Mouse (Mus musculus): ENCODE results near the gene Gm14862. TPM values are rescaled to one million over a fixed set of nuclear protein-coding genes. Genes with fewer than 3 reads are reported as not detected.

Gene Gm14862
- polyA plus RNA-seq, 1 experiment from 2014 or later, result not detected

DNA sequence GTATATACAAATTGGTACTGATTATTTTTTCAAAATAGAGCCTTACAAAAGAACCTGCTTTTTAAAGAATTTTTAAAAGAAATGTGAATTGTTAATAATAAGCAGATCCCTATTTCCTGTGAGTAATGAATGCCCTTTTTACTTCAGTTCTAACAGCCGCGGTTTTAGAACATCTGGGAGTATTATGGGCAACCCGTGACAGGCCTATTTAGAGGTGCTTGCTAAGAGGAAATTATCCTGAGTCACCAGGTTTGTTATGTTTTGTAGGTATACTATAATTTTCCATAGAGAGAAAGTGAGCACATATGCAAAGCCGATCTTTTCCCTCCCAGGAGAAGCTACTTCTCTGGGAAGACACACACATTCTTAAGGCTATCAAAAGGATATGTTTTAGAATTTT, 35.0 kb downstream of the Gm14862 start:
- no peaks in the 10 kb centered on the region for H3K9me3 ChIP-seq (replicated peaks)
- H3K4me3 ChIP-seq, result no peak overlapping the region
- no peak overlapping the region for H3K27ac ChIP-seq
- 75% methylated on average over 4 of the region's 4 CpGs for WGBS
- no peak for ATAC-seq (replicated peaks; ENCODE audit: insufficient number of reproducible peaks, insufficient read depth, low FRiP score, low read depth)
- no peaks in the 10 kb centered on the region for H3K36me3 ChIP-seq
- no peaks in the 10 kb centered on the region for H3K27me3 ChIP-seq
- no peaks in the 10 kb centered on the region for H3K4me1 ChIP-seq (replicated peaks)
- H3K4me2 ChIP-seq, result no peak overlapping the region
- no peak overlapping the region for H3K9ac ChIP-seq

GRCm38 (mm10) chrX:9221206-9221605, 35.5 kb downstream of the Gm14862 start:
- WGBS, result 26% methylated on average over 6 of the region's 6 CpGs
- Histone ChIP-seq H3K4me3 (no peak overlapping the region), H3K9ac (no peak overlapping the region), H3K27ac (no peak overlapping the region), H3K27me3 (no peaks in the 10 kb centered on the region), H3K36me3 (no peaks in the 10 kb centered on the region), H3K9me3 (replicated peaks) (no peaks in the 10 kb centered on the region), H3K4me1 (replicated peaks) (no peaks in the 10 kb centered on the region), H3K4me2 (no peak overlapping the region)
- no peak for ATAC-seq (replicated peaks; ENCODE audit: insufficient number of reproducible peaks, insufficient read depth, low FRiP score, low read depth)

- no peak overlapping the region for H3K4me2 ChIP-seq
- ATAC-seq (replicated peaks; ENCODE audit: insufficient number of reproducible peaks, insufficient read depth, low FRiP score, low read depth), result no peak
- no peak overlapping the region for H3K9ac ChIP-seq
- no peaks in the 10 kb centered on the region for H3K4me1 ChIP-seq (replicated peaks)
- no peak overlapping the region for H3K27ac ChIP-seq
- 80% methylated on average over 3 of the region's 3 CpGs for WGBS
- no peaks in the 10 kb centered on the region for H3K9me3 ChIP-seq (replicated peaks)
- H3K36me3 ChIP-seq, result no peaks in the 10 kb centered on the region
- H3K4me3 ChIP-seq, result no peak overlapping the region
- H3K27me3 ChIP-seq, result no peaks in the 10 kb centered on the region
Measured at GRCm38 (mm10) chrX:9219570-9219969, 37.1 kb downstream of the Gm14862 start.

DNA sequence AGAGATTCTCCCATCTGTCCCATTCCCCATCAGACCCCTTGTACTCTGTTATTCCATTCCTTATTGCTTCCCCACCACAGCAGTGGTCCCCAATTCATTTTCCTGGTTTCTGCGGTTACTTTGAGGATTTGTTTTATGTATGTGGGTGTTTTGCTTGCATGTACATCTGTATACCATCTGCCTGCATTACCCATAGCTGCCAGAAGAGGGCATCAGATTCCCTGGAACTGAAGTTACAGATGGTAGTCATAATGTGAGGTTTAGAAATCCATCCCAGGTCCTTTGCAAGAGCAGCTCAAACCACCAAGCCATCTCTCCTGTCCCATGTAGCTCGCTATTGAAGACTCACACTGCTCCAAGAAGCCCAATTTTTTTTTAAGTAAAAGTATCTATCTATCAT, 40.5 kb downstream of the Gm14862 start:
- Histone ChIP-seq H3K27ac (no peak overlapping the region), H3K4me3 (no peak overlapping the region), H3K4me1 (replicated peaks) (no peaks in the 10 kb centered on the region), H3K9ac (no peak overlapping the region), H3K36me3 (no peaks in the 10 kb centered on the region), H3K9me3 (replicated peaks) (no peaks in the 10 kb centered on the region), H3K4me2 (no peak overlapping the region), H3K27me3 (no peaks in the 10 kb centered on the region)
- ATAC-seq (replicated peaks; ENCODE audit: insufficient number of reproducible peaks, insufficient read depth, low FRiP score, low read depth), result no peak
- WGBS, result 84% methylated on average over 2 of the region's 2 CpGs

GRCm38 (mm10) chrX:9205121-9205520, 51.6 kb downstream of the Gm14862 start:
- H3K4me2 ChIP-seq, result no peak overlapping the region
- H3K9me3 ChIP-seq (replicated peaks), result no peaks in the 10 kb centered on the region
- WGBS, result 52% methylated on average over 2 of the region's 2 CpGs
- H3K4me1 ChIP-seq (replicated peaks), result peaks cover 5% of the 10 kb centered on the region; the same call in 1 of the 2 replicates
- H3K9ac ChIP-seq, result no peak overlapping the region
- H3K36me3 ChIP-seq, result no peaks in the 10 kb centered on the region
- no peak overlapping the region for H3K27ac ChIP-seq
- no peak overlapping the region for H3K4me3 ChIP-seq
- H3K27me3 ChIP-seq, result no peaks in the 10 kb centered on the region
- ATAC-seq (replicated peaks; ENCODE audit: insufficient number of reproducible peaks, insufficient read depth, low FRiP score, low read depth), result no peak

- no peaks in the 10 kb centered on the region for H3K9me3 ChIP-seq (replicated peaks)
- peak overlapping the region; percentile 63 for H3K27ac ChIP-seq
- no peak overlapping the region for H3K9ac ChIP-seq
- ATAC-seq (replicated peaks; ENCODE audit: insufficient number of reproducible peaks, insufficient read depth, low FRiP score, low read depth), result no peak; the same call in 1 of the 2 replicates
- H3K4me2 ChIP-seq, result 0 out of 2 replicates have a peak overlapping the region, but pooled peaks have one; percentile 21
- H3K36me3 ChIP-seq, result no peaks in the 10 kb centered on the region
- H3K4me3 ChIP-seq, result no peak overlapping the region
- WGBS, result 36% methylated on average over 7 of the region's 7 CpGs
- H3K27me3 ChIP-seq, result peaks cover 7% of the 10 kb centered on the region
- H3K4me1 ChIP-seq (replicated peaks), result peaks cover 5% of the 10 kb centered on the region; the same call in 1 of the 2 replicates
Measured at GRCm38 (mm10) chrX:9202781-9203405, 53.8 kb downstream of the Gm14862 start.

GRCm38 (mm10) chrX:9201954-9202353, 54.7 kb downstream of the Gm14862 start:
- Histone ChIP-seq H3K9me3 (replicated peaks) (no peaks in the 10 kb centered on the region), H3K4me1 (replicated peaks) (peaks cover 5% of the 10 kb centered on the region; the same call in 1 of the 2 replicates), H3K4me3 (no peak overlapping the region), H3K27me3 (peaks cover 7% of the 10 kb centered on the region), H3K4me2 (peak overlapping the region; percentile 8; the same call in 1 of the 2 replicates), H3K9ac (no peak overlapping the region), H3K27ac (peak overlapping the region; percentile 34; the same call in 1 of the 2 replicates), H3K36me3 (no peaks in the 10 kb centered on the region)
- 60% methylated on average over 2 of the region's 2 CpGs for WGBS
- ATAC-seq (replicated peaks; ENCODE audit: insufficient number of reproducible peaks, insufficient read depth, low FRiP score, low read depth), result no peak

Other genes starting within 250 kb of the Gm14862 start
- not detected in 2 replicates for gene Fthl17e, start 223.4 kb downstream of the Gm14862 start, polyA plus RNA-seq (2015; fragmentation: Nextera tagmentation; extraction: Ambion mirVana)
- not detected in 2 replicates for gene Fthl17f, start 193.9 kb downstream of the Gm14862 start, polyA plus RNA-seq (2015; fragmentation: Nextera tagmentation; extraction: Ambion mirVana)
- gene 4930402K13Rik, start 152.3 kb downstream of the Gm14862 start, polyA plus RNA-seq (2015; fragmentation: Nextera tagmentation; extraction: Ambion mirVana), result not detected in 2 replicates
- 1.9 and 2.3 TPM in 2 replicates for gene Lancl3, start 57.0 kb downstream of the Gm14862 start, polyA plus RNA-seq (2015; fragmentation: Nextera tagmentation; extraction: Ambion mirVana)
- gene Xk, start 15.9 kb upstream of the Gm14862 start, polyA plus RNA-seq (2015; fragmentation: Nextera tagmentation; extraction: Ambion mirVana), result 2.9 and 3.6 TPM in 2 replicates
- gene H2al1m, start 26.9 kb upstream of the Gm14862 start, polyA plus RNA-seq (2015; fragmentation: Nextera tagmentation; extraction: Ambion mirVana), result 0.52 TPM in 1 of 2 replicates, not detected in the other
- not detected in 2 replicates for gene H2al1k, start 93.7 kb upstream of the Gm14862 start, polyA plus RNA-seq (2015; fragmentation: Nextera tagmentation; extraction: Ambion mirVana)
- 3.0 and 4.0 TPM in 2 replicates for gene Cybb, start 230.9 kb upstream of the Gm14862 start, polyA plus RNA-seq (2015; fragmentation: Nextera tagmentation; extraction: Ambion mirVana)

Measured in heart, embryonic 15.5 days (tissue).